Mouse (Mus musculus) heart, postnatal 0 days (tissue): ENCODE data around the gene Armt1.

ENCODE experiments used
- CTCF ChIP-seq: IDR thresholded peaks from 2 replicates; pipeline ENCODE4 v1.5.1; 2016; ENCODE audit warnings: antibody characterized with exemption, control low read depth, low read depth
- EP300 ChIP-seq: IDR thresholded peaks from 2 replicates; pipeline ENCODE4 v1.6.1; 2016; ENCODE audit warnings: antibody characterized with exemption, low read depth

GRCm38 (mm10) chr10:4456409-4456808, 24.1 kb downstream of the Armt1 start:
- no peak for TF ChIP-seq CTCF
- TF ChIP-seq EP300: no peak
